Comparison of ENCODE assay signal across 8 mouse cellular contexts in genomic region chr7:25010090-25010913, GRCm38 (mm10). TPM values are rescaled to one million over a fixed set of nuclear protein-coding genes. Genes with fewer than 3 reads are reported as not detected.
DNase-seq lines count a peak whose midpoint lies in the region; ATAC-seq lines count a peak whose summit lies in the region.

No protein-coding gene starts in this region.

- peak overlapping the region; percentile 41 for H3K4me3 ChIP-seq in forebrain, embryonic 12.5 days (replicated peaks)
- peak overlapping the region; percentile 37 for H3K4me3 ChIP-seq in intestine, embryonic 15.5 days (replicated peaks)
- H3K4me3 ChIP-seq in limb, embryonic 13.5 days = peak overlapping the region; percentile 39
- H3K4me3 ChIP-seq in midbrain, embryonic 16.5 days (ENCODE audit: low read depth, low read length) = peak overlapping the region; percentile 15

- peak overlapping the region; percentile 93 for H3K27ac ChIP-seq in forebrain, embryonic 12.5 days
- no peak overlapping the region for H3K27ac ChIP-seq in intestine, embryonic 15.5 days
- no peak overlapping the region for H3K27ac ChIP-seq in limb, embryonic 13.5 days
- H3K27ac ChIP-seq in midbrain, embryonic 16.5 days (ENCODE audit: low read length) = peak overlapping the region; percentile 98

- H3K9me3 ChIP-seq in forebrain, embryonic 12.5 days = no peaks in the 10 kb centered on the region
- no peaks in the 10 kb centered on the region for H3K9me3 ChIP-seq in intestine, embryonic 15.5 days
- no peaks in the 10 kb centered on the region for H3K9me3 ChIP-seq in limb, embryonic 13.5 days
- H3K9me3 ChIP-seq in midbrain, embryonic 16.5 days (replicated peaks; ENCODE audit: control insufficient read depth, low read length, poor library complexity, severe bottlenecking) = no peaks in the 10 kb centered on the region

- DNase-seq in ovary, postnatal 14 days (ENCODE audit: low spot score) = peak; percentile 20
- no peak for DNase-seq in ovary, adult 18-20 months (ENCODE audit: low spot score)
- DNase-seq in yolk sac, embryonic 10.5 days (ENCODE audit: low spot score) = peak; percentile 18

- H3K36me3 ChIP-seq in forebrain, embryonic 12.5 days (replicated peaks) = peaks cover 41% of the 10 kb centered on the region
- no peaks in the 10 kb centered on the region for H3K36me3 ChIP-seq in intestine, embryonic 15.5 days
- H3K36me3 ChIP-seq in limb, embryonic 13.5 days = peaks cover 38% of the 10 kb centered on the region
- peaks cover 12% of the 10 kb centered on the region; the same call in 1 of the 2 replicates for H3K36me3 ChIP-seq in midbrain, embryonic 16.5 days (ENCODE audit: control insufficient read depth, insufficient read depth, low read length)

- H3K4me1 ChIP-seq in forebrain, embryonic 12.5 days = peaks cover 58% of the 10 kb centered on the region
- H3K4me1 ChIP-seq in intestine, embryonic 15.5 days (replicated peaks) = peaks cover 18% of the 10 kb centered on the region
- H3K4me1 ChIP-seq in limb, embryonic 13.5 days = peaks cover 26% of the 10 kb centered on the region
- H3K4me1 ChIP-seq in midbrain, embryonic 16.5 days (ENCODE audit: control insufficient read depth, insufficient read depth, low read length) = peaks cover 51% of the 10 kb centered on the region

- 1% methylated on average over 82 of the region's 97 CpGs for WGBS in forebrain, embryonic 12.5 days
- 7% methylated on average over 92 of the region's 97 CpGs for WGBS in intestine, embryonic 15.5 days
- 3% methylated on average over 79 of the region's 97 CpGs for WGBS in limb, embryonic 13.5 days
- 1% methylated on average over 87 of the region's 97 CpGs for WGBS in midbrain, embryonic 16.5 days

- peaks cover 77% of the 10 kb centered on the region for H3K27me3 ChIP-seq in forebrain, embryonic 12.5 days
- peaks cover 65% of the 10 kb centered on the region for H3K27me3 ChIP-seq in intestine, embryonic 15.5 days (replicated peaks)
- peaks cover 86% of the 10 kb centered on the region for H3K27me3 ChIP-seq in limb, embryonic 13.5 days
- no peaks in the 10 kb centered on the region for H3K27me3 ChIP-seq in midbrain, embryonic 16.5 days (ENCODE audit: control insufficient read depth, insufficient read depth, low read depth, low read length)

- peak overlapping the region; percentile 40; the same call in 1 of the 2 replicates for H3K9ac ChIP-seq in forebrain, embryonic 12.5 days
- H3K9ac ChIP-seq in intestine, embryonic 15.5 days = no peak overlapping the region
- 0 out of 2 replicates have a peak overlapping the region, but pooled peaks have one; percentile 13 for H3K9ac ChIP-seq in limb, embryonic 13.5 days
- H3K9ac ChIP-seq in midbrain, embryonic 16.5 days (ENCODE audit: low read depth, low read length) = peak overlapping the region; percentile 66

- H3K4me2 ChIP-seq in forebrain, embryonic 12.5 days = peak overlapping the region; percentile 65
- peak overlapping the region; percentile 83 for H3K4me2 ChIP-seq in intestine, embryonic 15.5 days (replicated peaks)
- peak overlapping the region; percentile 65 for H3K4me2 ChIP-seq in limb, embryonic 13.5 days (replicated peaks)
- H3K4me2 ChIP-seq in midbrain, embryonic 16.5 days (ENCODE audit: low read length) = peak overlapping the region; percentile 58

- peak; percentile 37; the same call in 1 of the 2 replicates for ATAC-seq in cerebellum, adult (ENCODE audit: insufficient number of reproducible peaks, low FRiP score, low TSS enrichment)
- no peak for ATAC-seq in forebrain, embryonic 12.5 days (ENCODE audit: low FRiP score)
- ATAC-seq in intestine, embryonic 15.5 days = peak; percentile 23; the same call in 1 of the 2 replicates
- ATAC-seq in limb, embryonic 13.5 days (ENCODE audit: low FRiP score, low read depth) = no peak
- no peak for ATAC-seq in midbrain, embryonic 16.5 days

RNA-seq across cellular contexts. Expression of gene Atp1a3, which starts 4.5 kb away (rescaled TPM):
- 68.2 and 87.4 TPM in 2 replicates for polyA plus RNA-seq in forebrain, embryonic 12.5 days (2016; fragmentation: Nextera tagmentation; extraction: Ambion mirVana)
- 3.8 TPM in 2 replicates for polyA plus RNA-seq in intestine, embryonic 15.5 days (2015; fragmentation: Nextera tagmentation; extraction: Ambion mirVana)
- polyA plus RNA-seq in limb, embryonic 13.5 days (2015; fragmentation: Nextera tagmentation; extraction: Ambion mirVana) = 0.59 and 1.3 TPM in 2 replicates
- polyA plus RNA-seq in midbrain, embryonic 16.5 days (2015; fragmentation: Nextera tagmentation; extraction: Ambion mirVana) = 447 and 557 TPM in 2 replicates

RNA-seq across cellular contexts. Expression of gene Rabac1, which starts 37.7 kb away (rescaled TPM):
- polyA plus RNA-seq in forebrain, embryonic 12.5 days (2016; fragmentation: Nextera tagmentation; extraction: Ambion mirVana) = 82.3 and 87.7 TPM in 2 replicates
- 123 and 157 TPM in 2 replicates for polyA plus RNA-seq in intestine, embryonic 15.5 days (2015; fragmentation: Nextera tagmentation; extraction: Ambion mirVana)
- 138 and 146 TPM in 2 replicates for polyA plus RNA-seq in limb, embryonic 13.5 days (2015; fragmentation: Nextera tagmentation; extraction: Ambion mirVana)
- polyA plus RNA-seq in midbrain, embryonic 16.5 days (2015; fragmentation: Nextera tagmentation; extraction: Ambion mirVana) = 288 and 310 TPM in 2 replicates

Comparison
In these comparisons a context has a peak if more than half of its experiments do, and no peak if none do; other contexts are left out.
1. ATAC-seq: peak in cerebellum, adult (single experiment) and intestine, embryonic 15.5 days (single experiment); none in forebrain, embryonic 12.5 days (single experiment), limb, embryonic 13.5 days (single experiment) and midbrain, embryonic 16.5 days (single experiment).
2. H3K27ac ChIP-seq: peak in forebrain, embryonic 12.5 days (single experiment) and midbrain, embryonic 16.5 days (single experiment); none in intestine, embryonic 15.5 days (single experiment) and limb, embryonic 13.5 days (single experiment).
3. RNA of gene Atp1a3, which starts 4.5 kb away (polyA plus RNA-seq): 447 to 557 TPM in midbrain, embryonic 16.5 days and 68.2 to 87.4 TPM in forebrain, embryonic 12.5 days; 3.8 TPM in intestine, embryonic 15.5 days and 0.59 to 1.3 TPM in limb, embryonic 13.5 days; every median in the first group is over 10 times any median in the second.
4. Peak in every context shown above with its lines, with median percentiles within 50 percentile points of each other: H3K4me2 ChIP-seq and H3K4me3 ChIP-seq.